Mouse (Mus musculus) embryonic facial prominence, embryonic 12.5 days (tissue): ENCODE results near the gene A2ml1. TPM values are rescaled to one million over a fixed set of nuclear protein-coding genes. Genes with fewer than 3 reads are reported as not detected.

Experiments
- ATAC-seq: fragments of 200-750 bp; cut with Nextera tagmentation; 2 replicates; pipeline ENCODE4 v1.8.0; 2017; ENCODE audit not compliant: insufficient number of reproducible peaks, insufficient read depth, low FRiP score, low TSS enrichment
- H3K27ac ChIP-seq: fragments of 300-500 bp; sonication (generic); 2 replicates; pipeline ENCODE4 v1.5.1; 2016; ENCODE audit warnings: mild to moderate bottlenecking
- H3K27me3 ChIP-seq: fragments of 300-500 bp; sonication (generic); 2 replicates; pipeline ENCODE4 v1.6.1; 2016; ENCODE audit warnings: mild to moderate bottlenecking, moderate library complexity
- H3K36me3 ChIP-seq: fragments of 300-500 bp; sonication (generic); 2 replicates; pipeline ENCODE4 v1.6.1; 2016; ENCODE audit warnings: mild to moderate bottlenecking
- H3K4me1 ChIP-seq: fragments of 300-500 bp; sonication (generic); 2 replicates; pipeline ENCODE4 v1.6.1; 2016
- H3K4me2 ChIP-seq: fragments of 300-500 bp; sonication (generic); replicated peaks from 2 replicates; pipeline ENCODE4 v1.6.1; 2016; ENCODE audit warnings: mild to moderate bottlenecking, moderate library complexity
- H3K4me3 ChIP-seq: fragments of 300-500 bp; sonication (generic); 2 replicates; pipeline ENCODE4 v1.5.1; 2016; ENCODE audit warnings: mild to moderate bottlenecking
- H3K9ac ChIP-seq: fragments of 300-500 bp; sonication (generic); 2 replicates; pipeline ENCODE4 v1.6.1; 2016; ENCODE audit warnings: mild to moderate bottlenecking, moderate library complexity
- H3K9me3 ChIP-seq: fragments of 300-500 bp; sonication (generic); 2 replicates; pipeline ENCODE4 v1.6.1; 2016; ENCODE audit warnings: mild to moderate bottlenecking, moderate library complexity
- WGBS: fragments of 180-500 bp; shearing (Covaris S2); methylation state at CpG from one replicate; pipeline ENCODE4 v1.1.7; 2016; 5-methylcytosine and 5-hydroxymethylcytosine counted together
- polyA plus RNA-seq: library from polyadenylated mRNA; unstranded; fragments of >200 nt; fragmentation: Nextera tagmentation; extraction: Ambion mirVana; gene quantifications from 2 replicates; pipeline ENCODE4 v1.2.1, GENCODE M21; 2016

A2ml1 gene
- polyA plus RNA-seq, 1 experiment from 2014 or later, result 0.65 TPM

GRCm38 (mm10) chr6:128505676-128506236, 75.7 kb downstream of the A2ml1 start:
- WGBS, result 82% methylated on average over 2 of the region's 2 CpGs
- Histone ChIP-seq H3K9ac (no peak overlapping the region), H3K4me1 (no peaks in the 10 kb centered on the region), H3K36me3 (no peaks in the 10 kb centered on the region), H3K4me3 (no peak overlapping the region), H3K27me3 (no peaks in the 10 kb centered on the region), H3K9me3 (no peaks in the 10 kb centered on the region), H3K27ac (no peak overlapping the region), H3K4me2 (no peak overlapping the region)
- ATAC-seq, result no peak

DNA sequence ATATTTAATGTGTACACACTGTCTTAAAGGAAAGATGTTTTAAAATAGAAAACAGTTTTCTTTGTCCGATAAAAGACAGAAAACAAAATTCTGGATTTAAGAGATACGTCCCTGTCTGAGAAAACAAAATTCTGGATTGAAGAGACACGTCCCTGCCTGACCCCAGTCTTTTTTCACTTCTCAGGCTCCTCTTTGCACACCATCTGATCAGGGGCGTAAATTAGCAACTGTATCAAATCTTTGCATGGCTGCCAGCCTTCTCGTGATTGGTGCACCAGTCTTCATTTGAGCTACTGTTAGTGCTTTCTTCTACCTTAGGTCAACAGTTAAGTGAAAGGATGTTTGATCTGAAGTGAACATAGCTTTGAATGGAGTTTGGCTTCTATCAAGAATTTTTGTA, 76.7 kb downstream of the A2ml1 start:
- 78% methylated on average over 5 of the region's 5 CpGs for WGBS
- Histone ChIP-seq H3K27ac (no peak overlapping the region), H3K4me3 (no peak overlapping the region), H3K4me1 (no peaks in the 10 kb centered on the region), H3K9me3 (no peaks in the 10 kb centered on the region), H3K4me2 (no peak overlapping the region), H3K27me3 (no peaks in the 10 kb centered on the region), H3K36me3 (no peaks in the 10 kb centered on the region), H3K9ac (no peak overlapping the region)
- ATAC-seq, result no peak

- no peaks in the 10 kb centered on the region for H3K27me3 ChIP-seq
- H3K36me3 ChIP-seq, result no peaks in the 10 kb centered on the region
- ATAC-seq, result no peak
- H3K4me2 ChIP-seq, result no peak overlapping the region
- no peaks in the 10 kb centered on the region for H3K4me1 ChIP-seq
- no peak overlapping the region for H3K27ac ChIP-seq
- no peak overlapping the region for H3K4me3 ChIP-seq
- no peaks in the 10 kb centered on the region for H3K9me3 ChIP-seq
- 62% methylated on average over 1 of the region's 1 CpGs for WGBS
- no peak overlapping the region for H3K9ac ChIP-seq
These were observed 86.1 kb downstream of the A2ml1 start for GRCm38 (mm10) chr6:128495346-128495745.

DNA sequence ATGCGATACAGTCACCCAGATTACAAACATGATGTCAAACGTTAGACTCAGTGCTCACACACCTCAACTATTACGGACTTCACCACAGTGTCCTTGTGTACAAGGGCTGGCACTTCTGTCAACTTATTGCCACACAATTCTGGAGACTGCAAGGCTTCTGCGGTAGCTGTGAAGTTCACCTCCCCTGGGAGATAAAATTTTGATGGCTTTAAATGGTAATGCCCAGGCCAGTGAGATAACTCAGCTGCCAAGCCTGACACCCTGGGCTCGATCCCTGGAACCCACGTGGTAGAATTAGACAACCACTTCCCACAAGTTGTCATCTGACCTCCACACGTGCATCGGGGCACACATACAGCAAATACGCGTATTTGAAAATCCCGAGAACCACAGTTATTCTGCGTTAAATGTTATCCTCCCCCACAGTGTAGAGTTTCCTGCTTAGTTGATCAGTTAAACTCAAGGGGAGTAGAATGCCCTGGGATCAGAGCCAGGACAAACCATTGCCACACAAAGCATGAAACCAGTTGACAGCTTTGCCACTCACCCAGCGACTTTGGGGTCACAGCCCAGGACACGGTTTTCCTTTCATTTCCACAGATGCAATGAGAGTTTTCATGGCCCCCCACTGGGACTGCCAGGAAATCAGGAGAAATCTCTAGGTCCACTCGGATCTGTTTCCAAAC, 86.6 kb downstream of the A2ml1 start:
- no peak for ATAC-seq
- Histone ChIP-seq H3K36me3 (no peaks in the 10 kb centered on the region), H3K9me3 (no peaks in the 10 kb centered on the region), H3K4me2 (no peak overlapping the region), H3K4me3 (no peak overlapping the region), H3K27ac (no peak overlapping the region), H3K9ac (no peak overlapping the region), H3K4me1 (no peaks in the 10 kb centered on the region), H3K27me3 (no peaks in the 10 kb centered on the region)
- 64% methylated on average over 15 of the region's 15 CpGs for WGBS

- Histone ChIP-seq H3K9ac (no peak overlapping the region), H3K9me3 (no peaks in the 10 kb centered on the region), H3K4me3 (no peak overlapping the region), H3K4me1 (no peaks in the 10 kb centered on the region), H3K36me3 (no peaks in the 10 kb centered on the region), H3K27ac (no peak overlapping the region), H3K4me2 (no peak overlapping the region), H3K27me3 (no peaks in the 10 kb centered on the region)
- peak; percentile 47; the same call in 1 of the 2 replicates for ATAC-seq
- 75% methylated on average over 4 of the region's 4 CpGs for WGBS
These were observed 89.5 kb downstream of the A2ml1 start for GRCm38 (mm10) chr6:128491916-128492315.

DNA sequence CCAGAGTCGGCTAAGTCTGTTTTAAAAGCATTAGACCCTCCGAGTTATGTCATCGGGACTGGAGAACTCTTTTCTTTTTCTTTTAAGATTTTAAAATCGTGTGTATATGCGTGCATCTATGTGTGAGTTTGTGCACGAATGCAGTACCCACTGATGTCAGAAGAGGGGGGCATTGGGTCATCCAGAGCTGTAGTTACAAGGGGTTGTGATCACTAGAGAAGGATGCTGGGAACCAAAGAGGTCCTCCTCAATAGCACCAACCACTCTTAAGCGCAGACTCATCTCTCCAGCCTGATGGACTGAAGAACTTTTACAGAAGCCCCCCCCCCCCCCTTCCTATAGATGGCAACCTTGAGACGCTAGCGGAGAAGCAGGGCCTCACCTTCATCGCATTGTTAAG, 91.3 kb downstream of the A2ml1 start:
- Histone ChIP-seq H3K9ac (no peak overlapping the region), H3K4me1 (no peaks in the 10 kb centered on the region), H3K9me3 (no peaks in the 10 kb centered on the region), H3K36me3 (no peaks in the 10 kb centered on the region), H3K27ac (no peak overlapping the region), H3K4me3 (no peak overlapping the region), H3K4me2 (no peak overlapping the region), H3K27me3 (no peaks in the 10 kb centered on the region)
- WGBS, result 94% methylated on average over 10 of the region's 10 CpGs
- ATAC-seq, result no peak

Other genes starting within 250 kb of the A2ml1 start
- 29.1 and 29.3 TPM in 2 replicates for gene Tulp3, start 225.8 kb downstream of the A2ml1 start, polyA plus RNA-seq
- gene Rhno1, start 218.7 kb downstream of the A2ml1 start, polyA plus RNA-seq, result 160 and 166 TPM in 2 replicates
- 43.8 and 45.1 TPM in 2 replicates for gene Foxm1, start 218.6 kb downstream of the A2ml1 start, polyA plus RNA-seq
- gene Tex52, start 206.2 kb downstream of the A2ml1 start, polyA plus RNA-seq, result 0.42 and 0.85 TPM in 2 replicates
- gene Gm44596, start 206.1 kb downstream of the A2ml1 start, polyA plus RNA-seq, result not detected in 2 replicates
- 3.6 and 3.7 TPM in 2 replicates for gene Nrip2, start 182.3 kb downstream of the A2ml1 start, polyA plus RNA-seq
- 38.4 and 40.0 TPM in 2 replicates for gene Itfg2, start 156.7 kb downstream of the A2ml1 start, polyA plus RNA-seq
- 502 TPM in 2 replicates for gene Fkbp4, start 142.9 kb downstream of the A2ml1 start, polyA plus RNA-seq
- gene Pzp, start 54.9 kb downstream of the A2ml1 start, polyA plus RNA-seq, result 0.10 TPM in 1 of 2 replicates, not detected in the other
- not detected in 2 replicates for gene Klrb1a, start 41.9 kb upstream of the A2ml1 start, polyA plus RNA-seq
- gene Clec2h, start 80.8 kb upstream of the A2ml1 start, polyA plus RNA-seq, result not detected in 2 replicates
- not detected in 2 replicates for gene Klrb1, start 141.5 kb upstream of the A2ml1 start, polyA plus RNA-seq
- gene Klrb1c, start 207.6 kb upstream of the A2ml1 start, polyA plus RNA-seq, result not detected in 2 replicates
- not detected in 2 replicates for gene Gm44511, start 244.7 kb upstream of the A2ml1 start, polyA plus RNA-seq
- not detected in 2 replicates for gene Klrb1b, start 244.7 kb upstream of the A2ml1 start, polyA plus RNA-seq